Mouse (Mus musculus) thymus, postnatal 0 days (tissue): Measurements from ENCODE around the gene Elk1. TPM values are rescaled to one million over a fixed set of nuclear protein-coding genes. Genes with fewer than 3 reads are reported as not detected.

Source experiments
- DNase-seq: peaks from one replicate; pipeline ENCODE4 v3.0.0-alpha.2; 2015; ENCODE audit warnings: low spot score
- polyA plus RNA-seq: library from polyadenylated mRNA; unstranded; fragments of >200 nt; fragmentation: Nextera tagmentation; extraction: Ambion mirVana; gene quantifications from 2 replicates; pipeline ENCODE4 v1.2.1, GENCODE M21; 2015

Gene Elk1
- polyA plus RNA-seq, result 4.6 and 4.8 TPM in 2 replicates

DNA sequence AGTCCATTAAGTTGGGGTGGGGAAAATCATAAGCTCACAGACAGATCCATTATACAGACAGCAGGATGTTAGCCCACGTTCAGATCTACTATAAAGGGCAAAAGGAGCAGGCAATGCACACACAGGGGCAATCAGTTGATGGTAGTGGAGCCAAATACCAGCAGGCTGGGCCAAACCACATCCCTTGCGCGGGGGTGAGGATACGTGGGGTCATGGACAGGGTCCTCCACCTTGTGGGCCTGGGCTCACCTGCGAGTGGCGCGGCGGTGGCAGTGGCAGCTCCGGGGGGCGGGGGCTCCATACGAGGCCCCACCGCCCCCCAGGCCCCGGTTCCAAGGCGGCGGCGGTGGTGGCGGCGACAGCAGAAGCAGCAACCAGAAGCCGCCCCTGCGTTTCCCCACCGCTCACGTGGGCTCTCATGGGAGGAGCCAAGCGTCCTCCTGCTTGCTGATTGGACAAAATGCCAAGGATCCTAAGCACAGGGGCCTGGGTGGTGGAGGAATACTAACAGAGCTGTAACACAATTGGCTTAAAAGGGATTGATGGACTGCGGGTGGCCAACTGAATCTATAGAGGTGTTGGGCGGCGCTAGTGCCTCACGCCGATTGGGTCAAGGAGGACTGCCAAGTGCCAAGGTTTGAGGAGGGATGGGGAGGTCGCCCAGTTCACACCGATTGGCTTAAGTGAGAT lies at the start of gene Elk1:
TSS of gene Elk1 (minus strand) at position 418 of the 690 bp plus-strand sequence.
- peak; percentile 82 for DNase-seq

DNA sequence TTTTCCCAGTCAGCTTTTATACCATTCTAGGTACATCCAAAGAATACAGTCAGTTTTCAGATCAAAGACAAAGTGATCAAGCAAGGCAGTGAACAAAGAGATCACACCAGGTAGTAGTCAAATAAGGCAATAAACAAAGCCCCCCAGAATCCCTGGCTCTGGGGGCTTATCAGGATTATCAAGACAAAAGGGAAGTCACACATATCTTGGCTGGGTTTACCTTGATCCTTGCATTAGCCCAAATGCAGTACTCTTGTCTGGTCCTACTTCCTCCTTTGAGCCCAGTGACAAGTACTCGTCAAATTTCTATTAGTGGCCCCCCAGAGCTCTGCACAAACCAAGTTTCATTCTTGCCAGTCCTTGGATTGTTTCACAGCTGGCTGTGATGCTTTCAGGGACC lies 30.5 kb upstream of the Elk1 start:
- DNase-seq, result no peak

DNA sequence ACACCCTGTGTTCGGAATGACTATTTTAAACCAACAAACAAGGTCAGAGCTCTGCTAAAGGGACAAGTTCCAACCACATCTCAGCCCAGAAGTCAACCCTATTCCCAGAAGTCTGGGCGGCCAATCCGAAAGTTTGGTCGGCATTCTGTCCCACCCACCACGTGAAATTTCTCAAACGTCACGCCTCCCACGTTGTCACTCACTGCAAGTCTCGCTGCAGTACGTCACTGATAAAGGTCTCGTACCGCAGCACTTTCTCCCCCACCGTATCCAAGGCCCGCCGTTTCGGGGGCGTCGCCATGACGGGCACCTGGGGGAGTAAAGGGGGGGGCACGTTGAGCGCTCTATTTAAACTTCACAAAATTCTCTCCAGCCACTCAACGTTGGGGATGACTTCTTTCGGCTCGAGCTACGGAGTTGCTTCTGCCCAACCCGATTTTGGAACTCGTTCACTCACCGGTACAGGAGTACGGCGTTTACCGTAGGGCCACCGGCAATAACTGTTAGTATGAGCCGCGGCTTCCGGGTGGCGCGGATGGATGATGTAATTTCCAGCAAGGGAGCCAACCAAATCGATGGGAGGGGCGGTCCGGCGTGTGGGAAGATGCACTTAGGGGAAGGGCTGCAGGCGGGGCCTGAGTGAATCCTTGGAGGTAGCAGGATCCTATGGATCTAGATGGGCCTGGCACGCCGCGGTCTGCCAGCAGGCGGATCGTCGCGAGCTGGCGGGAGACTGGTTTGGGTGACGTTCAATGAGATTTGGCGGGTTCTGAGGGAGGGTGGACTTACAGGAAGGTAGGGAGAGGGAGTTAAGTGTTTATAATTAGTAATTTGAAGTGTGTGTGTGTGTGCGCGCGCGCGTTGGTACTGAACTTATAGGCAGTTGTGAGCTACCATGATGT lies 11.3 kb upstream of the Elk1 start, which contains the start of gene Uxt:
TSS of gene Uxt (minus strand) at position 541 of the 902 bp plus-strand sequence.
- DNase-seq, result peak; percentile 83

DNA sequence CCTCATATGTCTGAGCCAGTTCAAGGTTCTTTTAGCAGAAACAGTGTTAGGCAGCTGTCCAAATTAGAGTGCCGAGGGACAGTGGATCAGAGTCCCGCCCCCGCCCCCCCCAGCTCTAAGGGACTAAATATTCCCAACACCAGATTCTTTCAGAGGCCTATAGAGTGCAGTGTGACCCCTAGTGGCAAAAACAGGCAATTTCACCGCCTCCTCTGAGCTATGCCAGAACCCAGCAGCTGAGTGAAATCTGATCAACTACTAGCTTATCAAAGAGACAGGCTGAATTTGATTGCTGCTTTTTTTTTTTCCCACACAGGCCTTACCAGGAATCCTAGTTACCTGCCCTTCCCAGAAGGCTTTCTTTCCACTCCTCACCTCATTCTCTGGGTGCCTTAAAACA lies 4.4 kb downstream of the Elk1 start:
- peak; percentile 30 for DNase-seq

DNA sequence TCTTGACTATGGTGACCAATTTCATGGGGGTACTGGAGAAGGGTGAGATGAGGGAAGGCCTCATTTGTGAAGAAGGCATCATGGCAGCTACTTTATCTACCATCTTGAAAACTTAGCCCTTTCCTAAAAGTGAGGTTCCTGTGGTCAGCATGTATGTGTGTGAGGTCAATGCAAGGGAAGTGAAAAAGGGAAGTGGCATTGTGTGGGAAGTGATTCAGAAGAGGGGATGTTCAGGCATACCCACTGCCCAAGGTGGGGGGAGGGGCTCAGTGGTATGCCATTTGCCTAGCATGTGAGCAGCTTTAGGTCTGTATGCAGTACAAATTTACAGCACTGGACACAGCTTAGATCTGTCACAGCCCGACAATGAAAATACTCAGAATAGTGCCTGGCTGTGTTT lies 18.4 kb downstream of the Elk1 start:
- DNase-seq, result no peak

GRCm38 (mm10) chrX:20931364-20931763 lies 19.0 kb downstream of the Elk1 start, which contains the start of gene Cfp:
Gene Cfp, minus strand, starts transcription at chrX:20931555.
- no peak for DNase-seq

DNA sequence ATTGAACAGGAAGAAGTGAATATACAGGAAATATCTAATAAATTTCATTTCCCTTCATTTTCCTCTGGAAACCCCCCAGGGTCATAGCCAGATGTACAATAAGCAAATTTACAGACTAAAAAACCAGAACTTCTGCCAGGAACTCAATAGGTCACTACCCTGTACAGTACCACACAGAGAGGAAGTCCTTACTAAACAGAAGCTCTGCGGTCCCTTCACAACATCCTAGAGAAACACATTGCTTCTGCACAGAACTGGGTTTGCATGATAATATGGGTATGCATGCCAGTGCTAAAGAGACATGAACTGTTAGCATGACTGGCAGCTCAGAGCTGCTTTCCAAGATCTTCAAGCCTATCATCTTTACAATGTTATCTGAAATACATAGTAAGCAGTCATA lies 20.5 kb downstream of the Elk1 start:
- no peak for DNase-seq

GRCm38 (mm10) chrX:20924976-20925375 lies 25.4 kb downstream of the Elk1 start:
- DNase-seq, result no peak

GRCm38 (mm10) chrX:20923506-20923905 lies 26.9 kb downstream of the Elk1 start:
- DNase-seq, result no peak

GRCm38 (mm10) chrX:20921366-20921765 lies 29.0 kb downstream of the Elk1 start:
- DNase-seq, result no peak

DNA sequence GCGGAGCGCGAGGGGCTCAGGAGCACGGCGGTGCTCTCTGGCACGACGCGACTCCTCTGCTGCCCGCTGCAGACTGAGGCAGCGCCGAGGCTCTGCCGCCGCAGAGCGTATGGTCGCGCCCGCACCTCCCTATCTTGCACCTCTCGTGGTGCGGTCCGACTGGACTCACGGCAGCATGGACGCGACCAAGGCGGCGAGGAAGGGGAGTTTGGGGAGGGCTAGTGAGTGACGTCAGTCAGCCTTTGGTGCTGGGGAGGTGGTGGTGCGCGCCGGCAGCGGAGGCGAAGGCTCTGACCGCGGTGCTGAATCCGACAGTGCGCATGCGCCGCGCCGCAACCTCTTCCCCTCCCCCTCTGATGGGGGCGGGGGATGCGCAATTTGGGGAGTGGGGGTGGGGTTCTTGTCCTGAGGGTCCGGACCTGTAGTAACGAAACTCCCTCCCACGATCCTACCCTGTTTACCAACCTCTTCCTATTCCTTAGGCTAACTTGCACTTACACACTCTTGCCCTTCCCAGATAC lies 29.5 kb downstream of the Elk1 start, which contains the start of gene Syn1:
TSS of gene Syn1 (minus strand) at position 161 of the 521 bp plus-strand sequence.
- peak; percentile 66 for DNase-seq

DNA sequence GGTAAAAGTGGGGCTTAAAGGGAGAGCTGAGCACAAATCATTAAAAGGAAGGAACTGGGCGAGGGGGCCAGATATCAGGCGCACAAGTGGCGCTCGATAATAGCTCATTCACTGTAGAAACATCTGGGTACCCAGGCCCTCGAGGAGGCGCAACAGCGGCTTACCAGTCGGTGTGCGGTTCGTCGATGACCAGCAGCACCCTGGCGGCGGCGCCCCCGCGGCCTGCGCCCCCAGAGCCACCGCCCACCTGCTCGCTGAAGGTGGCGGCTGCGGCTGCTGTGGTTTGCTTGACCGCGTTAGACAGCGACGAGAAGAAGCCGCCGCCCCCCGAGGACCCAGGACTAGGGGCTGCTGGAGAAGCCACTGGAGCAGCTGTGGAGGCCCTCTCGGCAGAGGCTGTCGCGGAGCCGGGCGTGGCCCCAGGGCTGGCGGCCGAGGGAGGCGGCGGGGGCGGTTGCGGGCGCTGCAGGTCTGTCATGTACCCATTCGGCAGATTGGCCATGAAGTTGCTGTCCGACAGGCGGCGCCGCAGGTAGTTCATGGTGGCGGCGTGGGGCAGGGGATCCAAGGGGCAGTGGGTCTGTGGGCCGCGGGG lies 30.1 kb downstream of the Elk1 start:
- no peak for DNase-seq

DNA sequence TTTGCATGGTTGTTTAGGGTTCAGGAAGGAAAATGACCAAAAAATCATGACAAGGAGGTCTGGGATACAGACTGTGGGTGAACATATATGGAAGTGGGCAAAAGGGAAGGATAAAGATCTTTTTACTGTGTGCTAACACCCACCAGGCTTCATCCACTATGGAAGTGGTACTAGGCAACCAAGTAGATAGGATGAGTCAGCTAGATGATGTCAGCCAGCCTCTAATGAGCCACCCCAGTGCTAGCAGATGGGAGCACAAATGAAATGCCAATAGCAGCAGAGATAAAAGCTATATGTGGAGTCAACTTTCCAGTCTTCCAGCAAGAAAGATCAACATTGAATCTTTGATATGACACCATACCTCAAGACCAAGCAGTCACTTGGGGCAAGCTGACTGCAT lies 35.3 kb downstream of the Elk1 start:
- no peak for DNase-seq

GRCm38 (mm10) chrX:20913726-20914125 lies 36.7 kb downstream of the Elk1 start:
- DNase-seq, result no peak

DNA sequence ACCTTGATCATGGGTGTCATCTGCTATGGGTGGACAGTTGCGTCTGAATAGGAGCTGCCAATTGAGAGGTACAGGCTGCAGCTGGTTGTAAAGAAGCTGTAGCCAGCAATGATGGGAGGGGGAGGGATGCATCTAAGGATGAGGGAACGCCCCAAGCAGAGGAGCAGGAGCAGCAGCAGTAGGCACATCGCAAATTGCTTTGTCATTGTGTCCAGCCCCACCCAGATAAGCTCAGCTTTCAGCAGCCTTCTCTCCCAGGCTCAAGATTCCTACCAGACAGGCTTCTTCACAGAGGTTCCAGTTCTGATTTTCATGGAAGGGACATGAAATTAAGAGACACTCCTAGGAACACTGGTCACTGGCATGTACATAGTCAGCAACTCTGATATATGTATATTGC lies 40.3 kb downstream of the Elk1 start:
- DNase-seq, result no peak

Other genes starting within 250 kb of the Elk1 start
- 22.5 and 25.8 TPM in 2 replicates for gene Usp11, start 246.7 kb downstream of the Elk1 start, polyA plus RNA-seq
- 74.8 and 81.8 TPM in 2 replicates for gene Araf, start 152.8 kb downstream of the Elk1 start, polyA plus RNA-seq
- gene Timp1, start 80.4 kb downstream of the Elk1 start, polyA plus RNA-seq, result 7.0 and 7.8 TPM in 2 replicates
- 0.04 TPM in 1 of 2 replicates, not detected in the other for gene Syn1, start 29.6 kb downstream of the Elk1 start, polyA plus RNA-seq
- gene Cfp, start 19.1 kb downstream of the Elk1 start, polyA plus RNA-seq, result 22.5 and 25.6 TPM in 2 replicates
- 111 and 112 TPM in 2 replicates for gene Uxt, start 11.4 kb upstream of the Elk1 start, polyA plus RNA-seq
- 6.1 and 7.2 TPM in 2 replicates for gene Zfp182, start 111.7 kb upstream of the Elk1 start, polyA plus RNA-seq
- gene Spaca5, start 117.8 kb upstream of the Elk1 start, polyA plus RNA-seq, result not detected in 2 replicates
- gene Zfp300, start 138.9 kb upstream of the Elk1 start, polyA plus RNA-seq, result 0.32 and 0.70 TPM in 2 replicates
- gene Ssxa1, start 165.2 kb upstream of the Elk1 start, polyA plus RNA-seq, result not detected in 2 replicates
- not detected in 2 replicates for gene Gm21876, start 225.0 kb upstream of the Elk1 start, polyA plus RNA-seq